Mouse (Mus musculus) lung, postnatal 0 days (tissue): ENCODE data around the gene Ppt1.

Experiments used
- CTCF ChIP-seq: IDR thresholded peaks from 2 replicates; pipeline ENCODE4 v1.5.1; 2016; ENCODE audit warnings: antibody characterized with exemption, mild to moderate bottlenecking
- EP300 ChIP-seq: IDR thresholded peaks from 2 replicates; pipeline ENCODE4 v1.6.1; 2016; ENCODE audit warnings: antibody characterized with exemption, mild to moderate bottlenecking, control low read depth

DNA sequence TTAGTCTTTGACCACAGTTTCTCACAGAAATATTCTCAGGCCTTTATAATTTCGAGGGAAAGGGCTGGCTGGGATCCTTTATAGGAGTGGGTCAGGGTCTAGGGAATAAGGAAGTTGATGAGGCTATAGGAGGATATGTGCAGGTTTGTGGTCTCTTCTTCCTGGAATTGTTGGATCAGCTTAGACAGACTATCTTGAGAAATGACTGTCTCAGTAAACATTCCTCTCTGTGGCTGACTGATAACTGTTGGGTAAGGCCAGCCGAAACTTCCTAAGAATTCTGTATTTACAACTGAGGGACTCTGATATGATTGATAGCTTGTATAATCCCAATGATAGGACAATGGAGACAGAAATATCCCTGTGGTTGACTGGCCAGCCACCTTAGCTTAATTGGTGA lies 24.2 kb upstream of the Ppt1 start:
- TF ChIP-seq CTCF: no peak
- TF ChIP-seq EP300: no peak
